8 mouse cellular contexts compared by ENCODE assay signal in the genomic region with DNA sequence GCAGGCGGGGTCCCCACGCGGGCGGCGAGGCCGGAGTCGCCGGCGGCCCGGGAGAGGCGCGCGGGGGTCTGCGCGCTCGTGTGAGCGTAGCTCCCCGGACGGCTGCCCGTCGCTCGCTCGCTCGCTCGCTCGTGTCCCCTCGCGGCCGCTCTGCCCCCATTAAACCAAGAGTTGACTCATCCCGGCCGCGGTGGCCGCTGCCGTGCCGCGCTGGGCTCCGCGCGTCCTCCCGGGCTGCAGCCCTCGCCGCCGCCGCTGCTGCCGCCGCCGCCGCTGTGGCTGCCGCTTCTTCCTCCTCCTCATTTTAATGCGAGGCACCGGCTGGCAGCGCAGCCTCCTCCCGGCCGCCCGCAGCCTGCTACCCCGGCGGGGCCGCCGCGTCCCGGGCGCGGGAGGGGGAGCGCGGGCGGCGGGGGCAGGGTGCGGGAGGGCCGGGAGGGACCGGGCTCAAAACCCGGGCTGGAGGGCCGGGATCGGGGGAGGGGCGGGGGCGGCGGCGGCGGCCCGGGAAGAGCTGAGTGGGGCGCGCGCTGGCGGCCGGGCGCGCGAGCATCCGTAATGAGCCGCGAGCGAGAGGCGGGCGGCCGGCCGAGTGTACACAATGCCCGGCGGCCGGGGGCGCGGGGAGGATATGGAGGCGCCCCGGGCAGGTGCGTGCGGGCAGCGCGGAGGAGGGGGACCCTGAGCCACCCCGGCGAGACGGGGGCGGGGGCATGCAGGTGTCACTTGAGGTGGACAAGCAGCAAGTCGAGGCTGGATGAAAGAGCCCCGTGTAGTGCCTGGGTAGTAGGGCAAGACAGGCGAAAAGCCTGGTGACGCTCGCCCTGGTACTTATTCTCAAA. TPM values are rescaled to one million over a fixed set of nuclear protein-coding genes. Genes with fewer than 3 reads are reported as not detected.
DNase-seq lines count a peak whose midpoint lies in the region; ATAC-seq lines count a peak whose summit lies in the region.

No protein-coding gene starts in this region.

- H3K36me3 ChIP-seq in lung, embryonic 15.5 days, result no peaks in the 10 kb centered on the region

- H3K9ac ChIP-seq in lung, embryonic 15.5 days, result peak overlapping the region; percentile 75

- WGBS in lung, embryonic 15.5 days, result under 1% methylated on average over 90 of the region's 115 CpGs

- peaks cover 8% of the 10 kb centered on the region; the same call in 1 of the 2 replicates for H3K27me3 ChIP-seq in lung, embryonic 15.5 days

- 0 out of 2 replicates have a peak, but pooled peaks have one; percentile 7 for ATAC-seq in common myeloid progenitor, adult 5-6 weeks (replicated peaks; ENCODE audit: low read depth, poor library complexity, severe bottlenecking)
- peak; percentile 26 for ATAC-seq in granulocyte monocyte progenitor cell, adult 5-6 weeks (replicated peaks; ENCODE audit: poor library complexity, severe bottlenecking)
- ATAC-seq in lung, embryonic 15.5 days (ENCODE audit: borderline replicate concordance, extremely low read depth, low FRiP score, low TSS enrichment), result peak; percentile 87
- peak; percentile 23 for ATAC-seq in neutrophil, adult 5-6 weeks (ENCODE audit: extremely low read depth, insufficient number of reproducible peaks, low FRiP score, poor library complexity, severe bottlenecking)

- no peaks in the 10 kb centered on the region for H3K9me3 ChIP-seq in lung, embryonic 15.5 days

- H3K4me2 ChIP-seq in lung, embryonic 15.5 days, result peak overlapping the region; percentile 92

- H3K27ac ChIP-seq in lung, embryonic 15.5 days, result peak overlapping the region; percentile 78

- H3K4me3 ChIP-seq in lung, embryonic 15.5 days, result peak overlapping the region; percentile 90

- H3K4me1 ChIP-seq in lung, embryonic 15.5 days, result peaks cover 7% of the 10 kb centered on the region; the same call in 1 of the 2 replicates

- DNase-seq in 416B (ENCODE audit: low read depth) (peak; percentile 14), R1 (ENCODE audit: low read depth, low spot score) (peak; percentile 61)
- DNase-seq in kidney, adult 18-20 months, result peak; percentile 48
- peak; percentile 76 for DNase-seq in thymus, postnatal 0 days (ENCODE audit: low spot score)

RNA-seq across cellular contexts. Expression of a gene that starts 19.9 kb away (rescaled TPM):
- 37.1 and 59.0 TPM in 2 replicates for total RNA-seq in common myeloid progenitor, adult 5-6 weeks (2017)
- total RNA-seq in granulocyte monocyte progenitor cell, adult 5-6 weeks (2014; fragmentation: Nextera tagmentation), result 33.7 and 43.3 TPM in 2 replicates
- 12.1 and 16.2 TPM in 2 replicates for total RNA-seq in granulocyte monocyte progenitor cell, adult 5-6 weeks (2017)
- polyA plus RNA-seq in lung, embryonic 15.5 days (2015; fragmentation: Nextera tagmentation; extraction: Ambion mirVana), result 8.2 and 12.3 TPM in 2 replicates
- total RNA-seq in neutrophil, adult 5-6 weeks (2017), result 174 and 181 TPM in 2 replicates
- polyA plus RNA-seq in thymus, postnatal 0 days (2015; fragmentation: Nextera tagmentation; extraction: Ambion mirVana), result 728 and 901 TPM in 2 replicates

Comparison
In these comparisons a context has a peak if more than half of its experiments do, and no peak if none do; other contexts are left out.
1. Peak in every context shown above with its lines: DNase-seq, ATAC-seq, H3K4me3 ChIP-seq and H3K27ac ChIP-seq.
2. DNase-seq: peak in every context shown above with its lines; median percentile 76 in thymus, postnatal 0 days; 61 in R1; 48 in kidney, adult 18-20 months; 14 in 416B.
3. ATAC-seq: peak in every context shown above with its lines; median percentile 87 in lung, embryonic 15.5 days; 26 in granulocyte monocyte progenitor cell, adult 5-6 weeks; 23 in neutrophil, adult 5-6 weeks; 7 in common myeloid progenitor, adult 5-6 weeks.